Mouse (Mus musculus) midbrain, embryonic 14.5 days (tissue): ENCODE data around the gene Nxpe2. TPM values are rescaled to one million over a fixed set of nuclear protein-coding genes. Genes with fewer than 3 reads are reported as not detected.

Experiments
- ATAC-seq: fragments of 200-750 bp; cut with Nextera tagmentation; 2 replicates; pipeline ENCODE4 v1.8.0; 2017; ENCODE audit warnings: moderate number of reproducible peaks, moderate library complexity; ENCODE audit not compliant: low FRiP score, low TSS enrichment
- DNase-seq: peaks from one replicate; pipeline ENCODE4 v3.0.0-alpha.2; 2015
- H3K27ac ChIP-seq: fragments of 300-500 bp; sonication (generic); replicated peaks from 2 replicates; pipeline ENCODE4 v1.5.1; 2014; ENCODE audit warnings: mild to moderate bottlenecking, low read depth, low read length, moderate library complexity
- H3K27me3 ChIP-seq: fragments of 300-500 bp; sonication (generic); 2 replicates; pipeline ENCODE4 v1.6.1; 2014; ENCODE audit warnings: low read length, control low read depth, mixed read lengths; ENCODE audit not compliant: control insufficient read depth, insufficient read depth
- H3K36me3 ChIP-seq: fragments of 300-500 bp; sonication (generic); 2 replicates; pipeline ENCODE4 v1.6.1; 2014; ENCODE audit warnings: low read length, control low read depth; ENCODE audit not compliant: control insufficient read depth, insufficient read depth
- H3K4me1 ChIP-seq: fragments of 300-500 bp; sonication (generic); 2 replicates; pipeline ENCODE4 v1.6.1; 2014; ENCODE audit warnings: mild to moderate bottlenecking, antibody characterized with exemption, low read length, control low read depth; ENCODE audit not compliant: control insufficient read depth, insufficient read depth
- H3K4me2 ChIP-seq: fragments of 300-500 bp; sonication (generic); 2 replicates; pipeline ENCODE4 v1.6.1; 2014; ENCODE audit warnings: mild to moderate bottlenecking, low read length, moderate library complexity
- H3K4me3 ChIP-seq: fragments of 300-500 bp; sonication (generic); replicated peaks from 2 replicates; pipeline ENCODE4 v1.5.1; 2014; ENCODE audit warnings: low read depth, low read length
- H3K9ac ChIP-seq: fragments of 300-500 bp; sonication (generic); replicated peaks from 2 replicates; pipeline ENCODE4 v1.6.1; 2014; ENCODE audit warnings: mild to moderate bottlenecking, low read length, moderate library complexity
- H3K9me3 ChIP-seq: fragments of 300-500 bp; sonication (generic); 2 replicates; pipeline ENCODE4 v1.6.1; 2016; ENCODE audit warnings: low read length, control low read depth, mixed read lengths; ENCODE audit not compliant: control insufficient read depth
- WGBS: fragments of 180-500 bp; shearing (Covaris S2); extraction: QIAGEN DNeasy Blood & Tissue Kit; methylation state at CpG from one replicate; pipeline ENCODE4 v1.1.7; 2014; 5-methylcytosine and 5-hydroxymethylcytosine counted together
- polyA plus RNA-seq: library from polyadenylated mRNA; unstranded; fragments of >200 nt; fragmentation: Nextera tagmentation; extraction: Ambion mirVana; gene quantifications from 2 replicates; pipeline ENCODE4 v1.2.1, GENCODE M21; 2014

Nxpe2 gene
- polyA plus RNA-seq, 1 experiment from 2014 or later, result 0.58 TPM

GRCm38 (mm10) chr9:48276831-48277230 is 76.4 kb downstream of the Nxpe2 start:
- Histone ChIP-seq H3K27ac (no peak overlapping the region), H3K4me3 (no peak overlapping the region), H3K36me3 (no peaks in the 10 kb centered on the region), H3K9ac (no peak overlapping the region), H3K27me3 (no peaks in the 10 kb centered on the region), H3K9me3 (no peaks in the 10 kb centered on the region), H3K4me2 (no peak overlapping the region), H3K4me1 (no peaks in the 10 kb centered on the region)
- WGBS, result 95% methylated on average over 15 of the region's 15 CpGs
- no peak for ATAC-seq
- DNase-seq, result no peak

Other genes with a start within 250 kb of the Nxpe2 start
- gene Nxpe4, start 191.4 kb downstream of the Nxpe2 start, polyA plus RNA-seq, result 5.8 and 8.0 TPM in 2 replicates
- 70.9 and 76.0 TPM in 2 replicates for gene Rexo2, start 127.2 kb upstream of the Nxpe2 start, polyA plus RNA-seq
- 75.9 and 90.7 TPM in 2 replicates for gene Rbm7, start 141.8 kb upstream of the Nxpe2 start, polyA plus RNA-seq
- 28.4 and 28.5 TPM in 2 replicates for gene Gm5617, start 142.0 kb upstream of the Nxpe2 start, polyA plus RNA-seq